Mouse (Mus musculus) intestine, embryonic 14.5 days (tissue): ENCODE results near the gene Myo1e. TPM values are rescaled to one million over a fixed set of nuclear protein-coding genes. Genes with fewer than 3 reads are reported as not detected.

Experiments used
- ATAC-seq: fragments of 200-750 bp; cut with Nextera tagmentation; replicated peaks from 2 replicates; pipeline ENCODE4 v1.8.0; 2017; ENCODE audit warnings: low read depth, moderate number of reproducible peaks, moderate TSS enrichment, moderate library complexity; ENCODE audit not compliant: low FRiP score, low TSS enrichment
- DNase-seq: peaks from one replicate; pipeline ENCODE4 v3.0.0-alpha.2; 2018; ENCODE audit warnings: low spot score
- H3K27ac ChIP-seq: fragments of 300-500 bp; sonication (generic); 2 replicates; pipeline ENCODE4 v1.5.1; 2014; ENCODE audit warnings: low read depth, mild to moderate bottlenecking, control low read depth
- H3K27me3 ChIP-seq: fragments of 300-500 bp; sonication (generic); replicated peaks from 2 replicates; pipeline ENCODE4 v1.6.1; 2014; ENCODE audit warnings: low read length, control low read depth; ENCODE audit not compliant: control insufficient read depth, insufficient read depth
- H3K36me3 ChIP-seq: fragments of 300-500 bp; sonication (generic); 2 replicates; pipeline ENCODE4 v1.6.1; 2014; ENCODE audit warnings: low read length, control low read depth; ENCODE audit not compliant: control insufficient read depth, insufficient read depth
- H3K4me1 ChIP-seq: fragments of 300-500 bp; sonication (generic); replicated peaks from 2 replicates; pipeline ENCODE4 v1.6.1; 2014; ENCODE audit warnings: low read length, control low read depth, mixed read lengths; ENCODE audit not compliant: control insufficient read depth, insufficient read depth
- H3K4me2 ChIP-seq: fragments of 300-500 bp; sonication (generic); 2 replicates; pipeline ENCODE4 v1.6.1; 2014; ENCODE audit warnings: low read length
- H3K4me3 ChIP-seq: fragments of 300-500 bp; sonication (generic); 2 replicates; pipeline ENCODE4 v1.5.1; 2014; ENCODE audit warnings: low read depth, low read length, control low read depth, mixed read lengths
- H3K9ac ChIP-seq: fragments of 300-500 bp; sonication (generic); 2 replicates; pipeline ENCODE4 v1.6.1; 2014; ENCODE audit warnings: mild to moderate bottlenecking, low read length
- H3K9me3 ChIP-seq: fragments of 300-500 bp; sonication (generic); 2 replicates; pipeline ENCODE4 v1.6.1; 2016; ENCODE audit warnings: low read length, control low read depth; ENCODE audit not compliant: control insufficient read depth
- WGBS: fragments of 180-500 bp; shearing (Covaris S2); extraction: QIAGEN DNeasy Blood & Tissue Kit; methylation state at CpG from one replicate; pipeline ENCODE4 v1.1.7; 2014; 5-methylcytosine and 5-hydroxymethylcytosine counted together
- polyA plus RNA-seq: library from polyadenylated mRNA; unstranded; fragments of >200 nt; fragmentation: Nextera tagmentation; extraction: Ambion mirVana; gene quantifications from 2 replicates; pipeline ENCODE4 v1.2.1, GENCODE M21; 2014

The Myo1e gene
- polyA plus RNA-seq, 1 experiment from 2014 or later = 17.0 TPM

DNA sequence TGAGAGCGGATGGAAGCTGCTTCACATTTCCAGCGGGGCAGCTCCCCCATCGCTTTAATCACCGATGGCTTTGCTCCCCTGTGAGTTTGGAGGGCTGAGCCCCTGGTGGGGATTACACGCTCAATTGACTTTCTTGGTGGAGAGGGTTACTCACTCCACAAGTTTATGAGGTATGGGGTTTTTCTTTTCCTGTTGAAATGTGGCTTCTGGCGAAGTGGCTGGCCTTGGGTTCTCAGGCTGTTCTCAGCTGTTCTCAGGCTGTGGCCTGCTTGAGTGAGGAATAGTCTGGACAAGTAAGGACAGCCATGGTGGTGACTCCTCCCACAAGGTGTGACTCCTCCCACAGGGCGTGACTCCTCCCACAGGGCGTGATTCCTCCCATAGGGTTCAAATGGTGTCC, 149.1 kb downstream of the Myo1e start:
- H3K4me1 ChIP-seq = no peaks in the 10 kb centered on the region
- H3K4me3 ChIP-seq = no peak overlapping the region
- no peak overlapping the region for H3K4me2 ChIP-seq
- H3K27me3 ChIP-seq = no peaks in the 10 kb centered on the region
- 68% methylated on average over 8 of the region's 8 CpGs for WGBS
- H3K36me3 ChIP-seq = peaks cover 41% of the 10 kb centered on the region; the same call in 1 of the 2 replicates
- H3K27ac ChIP-seq = no peak overlapping the region
- no peak for DNase-seq
- no peak for ATAC-seq
- no peak overlapping the region for H3K9ac ChIP-seq
- 0 out of 2 replicates have a peak, but pooled peaks cover 6% of the 10 kb centered on the region for H3K9me3 ChIP-seq

DNA sequence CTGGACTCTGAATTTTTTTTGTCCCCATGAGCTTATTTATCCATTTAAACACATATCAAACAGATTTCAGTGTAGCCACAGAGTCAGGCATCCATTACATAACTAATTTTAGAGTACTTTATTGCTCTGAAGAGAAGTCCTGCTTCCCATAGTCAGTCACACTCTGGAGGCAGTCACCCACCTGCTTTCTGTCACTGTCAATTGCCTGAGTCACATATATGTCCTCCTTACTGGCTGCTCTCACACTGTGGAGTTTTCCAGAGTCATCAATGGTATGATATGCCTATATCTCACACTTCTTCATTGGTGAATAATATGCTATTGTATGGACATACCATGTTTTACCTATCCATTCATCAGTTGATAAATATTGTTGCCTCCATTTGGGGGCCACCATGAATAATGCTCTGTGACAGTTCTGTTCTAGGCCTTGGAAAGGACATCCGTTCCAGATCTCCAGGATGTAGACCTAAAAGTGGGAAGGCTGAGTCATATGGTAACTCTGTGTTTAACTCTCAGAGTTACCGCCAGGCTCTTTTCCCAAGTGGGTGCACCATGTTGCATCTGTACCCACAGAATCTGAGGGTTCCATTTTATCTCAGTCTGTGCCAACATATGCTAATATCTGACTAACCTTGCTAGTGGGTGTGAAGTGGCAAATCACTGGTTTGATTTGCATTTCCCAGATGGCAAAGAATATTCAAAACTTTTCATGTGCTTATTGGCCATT, 152.4 kb downstream of the Myo1e start:
- no peak overlapping the region for H3K4me2 ChIP-seq
- no peaks in the 10 kb centered on the region for H3K4me1 ChIP-seq
- peaks cover 35% of the 10 kb centered on the region for H3K36me3 ChIP-seq
- no peak overlapping the region for H3K4me3 ChIP-seq
- 99% methylated on average over 2 of the region's 2 CpGs for WGBS
- DNase-seq (no peak), ATAC-seq (no peak)
- no peak overlapping the region for H3K9ac ChIP-seq
- no peaks in the 10 kb centered on the region for H3K27me3 ChIP-seq
- 0 out of 2 replicates have a peak, but pooled peaks cover 6% of the 10 kb centered on the region for H3K9me3 ChIP-seq
- H3K27ac ChIP-seq = no peak overlapping the region

DNA sequence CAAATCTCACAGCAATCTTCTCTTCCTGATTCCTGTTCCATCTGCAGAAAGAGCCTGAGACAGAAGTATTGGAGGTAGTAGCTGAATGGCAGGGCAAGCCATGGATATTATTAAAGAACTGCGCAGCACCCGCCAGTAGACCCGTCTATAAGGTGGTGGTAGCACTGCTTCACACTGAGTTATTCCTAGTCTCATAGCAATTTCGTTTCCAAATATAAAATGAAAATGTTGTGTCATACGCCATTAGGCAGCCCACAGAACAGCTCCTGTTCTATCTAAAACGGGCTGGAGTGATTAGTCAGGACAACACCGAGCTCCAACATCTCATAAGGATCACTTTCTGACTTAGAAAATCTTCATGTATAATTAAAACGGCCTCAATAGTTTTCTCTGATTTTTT, 157.6 kb downstream of the Myo1e start:
- Histone ChIP-seq H3K4me3 (no peak overlapping the region), H3K9ac (no peak overlapping the region), H3K4me2 (no peak overlapping the region), H3K27ac (no peak overlapping the region), H3K27me3 (no peaks in the 10 kb centered on the region), H3K36me3 (peaks cover 41% of the 10 kb centered on the region), H3K4me1 (no peaks in the 10 kb centered on the region), H3K9me3 (0 out of 2 replicates have a peak, but pooled peaks cover 3% of the 10 kb centered on the region)
- ATAC-seq (no peak), DNase-seq (no peak)
- 94% methylated on average over 8 of the region's 8 CpGs for WGBS

DNA sequence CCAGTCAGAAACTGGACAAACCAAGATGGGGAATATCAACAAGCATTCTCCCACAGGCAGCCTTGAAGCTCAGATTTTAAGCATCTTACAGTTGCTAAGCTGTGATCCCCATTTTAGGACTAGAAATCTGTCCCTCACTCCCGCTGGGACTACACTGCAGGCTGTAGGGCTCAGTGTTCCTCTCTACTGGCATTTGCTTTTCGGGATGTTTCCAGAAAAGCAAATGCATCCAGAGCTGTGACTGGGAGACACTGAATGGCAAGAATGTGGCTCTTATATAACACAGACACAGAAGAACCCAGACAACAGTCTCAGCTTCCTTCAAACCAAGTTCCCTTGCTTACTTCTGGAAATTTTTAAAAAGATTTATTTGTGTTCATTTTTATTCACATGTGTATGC, 158.8 kb downstream of the Myo1e start:
- Histone ChIP-seq H3K9me3 (0 out of 2 replicates have a peak, but pooled peaks cover 3% of the 10 kb centered on the region), H3K4me2 (no peak overlapping the region), H3K27ac (no peak overlapping the region), H3K36me3 (peaks cover 43% of the 10 kb centered on the region), H3K4me1 (no peaks in the 10 kb centered on the region), H3K27me3 (no peaks in the 10 kb centered on the region), H3K9ac (no peak overlapping the region), H3K4me3 (no peak overlapping the region)
- ATAC-seq = no peak
- 75% methylated on average over 2 of the region's 2 CpGs for WGBS
- DNase-seq = no peak

DNA sequence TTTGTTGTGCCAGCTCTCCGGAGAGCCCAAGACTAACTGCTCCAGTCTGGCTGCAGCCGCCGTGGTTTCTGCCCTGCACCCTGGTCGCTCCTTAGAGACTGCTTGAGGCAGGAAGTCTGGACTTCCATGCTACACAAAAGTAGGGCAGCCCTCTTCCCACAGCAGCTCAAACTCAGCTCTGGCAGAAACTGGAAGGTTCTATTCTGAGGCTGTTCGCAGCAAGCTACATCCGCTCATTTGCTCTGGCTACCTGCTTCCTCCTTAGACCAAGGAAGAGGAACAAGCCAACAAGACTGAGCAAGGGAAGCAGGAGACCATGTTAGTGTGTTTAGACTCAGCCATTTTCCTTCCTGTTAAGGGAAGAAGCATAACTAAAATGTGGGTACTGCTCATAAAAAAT, 159.7 kb downstream of the Myo1e start:
- Histone ChIP-seq H3K4me3 (no peak overlapping the region), H3K9me3 (0 out of 2 replicates have a peak, but pooled peaks cover 3% of the 10 kb centered on the region), H3K27me3 (no peaks in the 10 kb centered on the region), H3K9ac (no peak overlapping the region), H3K36me3 (peaks cover 48% of the 10 kb centered on the region), H3K4me2 (no peak overlapping the region), H3K4me1 (no peaks in the 10 kb centered on the region), H3K27ac (no peak overlapping the region)
- ATAC-seq = no peak
- 84% methylated on average over 6 of the region's 6 CpGs for WGBS
- no peak for DNase-seq

DNA sequence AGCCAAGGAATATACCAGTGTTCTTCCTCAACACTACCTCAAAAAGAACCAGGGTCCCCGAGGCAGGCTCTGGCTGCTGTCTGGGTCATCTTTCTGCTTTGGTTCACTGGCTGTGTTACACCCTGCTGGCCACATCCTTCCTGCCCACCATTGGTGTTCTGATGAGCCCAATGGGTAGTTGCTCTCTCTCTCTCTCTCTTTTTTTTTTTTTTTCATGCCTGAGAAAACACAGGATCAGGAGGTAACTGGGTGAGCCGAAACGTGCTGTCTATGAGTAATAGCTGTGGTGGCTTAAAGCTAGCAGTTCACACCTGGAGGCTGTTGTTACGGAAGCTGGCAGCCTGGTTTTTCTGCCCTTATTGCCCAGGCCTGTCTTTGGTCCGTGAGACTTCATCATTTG, 164.5 kb downstream of the Myo1e start:
- ATAC-seq (no peak), DNase-seq (no peak)
- Histone ChIP-seq H3K9me3 (0 out of 2 replicates have a peak, but pooled peaks cover 3% of the 10 kb centered on the region), H3K4me1 (no peaks in the 10 kb centered on the region), H3K4me2 (no peak overlapping the region), H3K27ac (no peak overlapping the region), H3K27me3 (no peaks in the 10 kb centered on the region), H3K36me3 (peaks cover 38% of the 10 kb centered on the region; the same call in 1 of the 2 replicates), H3K4me3 (no peak overlapping the region), H3K9ac (no peak overlapping the region)
- 80% methylated on average over 5 of the region's 5 CpGs for WGBS

DNA sequence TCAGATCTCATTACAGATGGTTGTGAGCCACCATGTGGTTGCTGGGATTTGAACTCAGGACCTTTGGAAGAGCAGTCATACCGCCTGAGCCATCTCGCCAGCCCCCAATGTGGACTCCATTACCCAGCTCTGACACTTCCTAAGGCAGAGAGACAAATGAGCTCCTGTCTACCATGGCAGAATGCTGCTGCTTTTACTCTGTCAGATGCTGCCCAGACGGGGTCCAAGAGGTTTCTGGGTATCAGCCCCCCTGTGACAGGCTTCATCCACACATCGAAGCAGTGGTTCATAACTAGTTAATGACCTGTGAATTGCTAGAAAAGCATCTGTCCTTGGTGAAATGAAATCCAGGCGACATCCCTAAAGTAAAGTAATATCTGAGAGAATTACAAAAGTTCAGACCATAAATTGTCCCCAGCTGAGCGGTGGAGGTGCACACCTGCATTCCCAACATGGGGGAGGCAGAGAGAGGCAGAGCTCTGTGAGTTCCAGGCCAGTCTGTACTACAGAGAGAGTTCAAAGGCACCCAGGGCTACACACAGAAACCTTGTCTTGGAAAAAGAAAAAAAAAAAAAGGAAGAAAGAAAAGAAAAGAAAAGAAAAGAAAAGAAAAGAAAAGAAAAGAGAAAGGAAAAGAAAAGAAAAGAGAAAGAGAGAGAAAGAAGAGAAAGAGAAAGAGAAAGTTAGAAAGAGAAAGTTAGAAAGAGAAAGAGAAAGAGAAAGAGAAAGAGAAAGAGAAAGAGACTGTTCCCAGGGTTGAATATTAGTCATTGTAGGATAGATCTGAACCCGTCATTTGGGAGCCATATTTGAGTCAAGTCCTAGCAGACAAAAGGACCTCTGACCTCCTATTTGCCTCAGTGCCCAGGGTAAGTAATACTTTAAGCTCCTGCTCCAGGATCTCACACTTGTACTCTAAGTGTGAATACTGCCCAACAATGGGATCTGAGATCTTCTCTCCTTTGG, 172.6 kb downstream of the Myo1e start:
- DNase-seq = no peak
- 83% methylated on average over 7 of the region's 7 CpGs for WGBS

DNA sequence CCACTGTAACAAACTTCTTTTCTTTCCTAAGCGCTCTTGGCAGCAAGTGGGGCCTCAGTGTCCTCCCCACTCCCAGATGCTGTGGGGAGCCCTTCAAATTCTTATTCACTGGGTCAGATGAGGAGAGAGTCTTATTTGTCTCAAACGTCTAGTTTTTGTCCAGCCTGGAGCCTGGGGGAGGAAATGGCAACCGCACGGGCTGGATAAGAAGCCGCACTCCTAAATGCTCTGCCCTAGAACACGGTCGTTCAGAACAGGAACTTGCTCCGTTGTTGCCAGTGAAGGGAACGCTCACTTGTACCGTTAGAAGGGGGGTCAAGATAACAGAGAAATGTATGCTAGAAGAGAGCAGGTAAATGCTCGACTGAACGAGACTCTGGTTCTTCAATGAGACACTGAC, 174.9 kb downstream of the Myo1e start:
- Histone ChIP-seq H3K27ac (no peak overlapping the region), H3K9me3 (no peaks in the 10 kb centered on the region), H3K4me1 (no peaks in the 10 kb centered on the region), H3K9ac (no peak overlapping the region), H3K36me3 (peaks cover 36% of the 10 kb centered on the region), H3K4me3 (no peak overlapping the region), H3K4me2 (no peak overlapping the region), H3K27me3 (no peaks in the 10 kb centered on the region)
- WGBS = 83% methylated on average over 12 of the region's 12 CpGs
- no peak for DNase-seq
- no peak for ATAC-seq

More for the DNA sequence above, 172.6 kb downstream of the Myo1e start:
- H3K4me3 ChIP-seq = no peak overlapping the region
- peaks cover 39% of the 10 kb centered on the region for H3K36me3 ChIP-seq
- ATAC-seq = no peak
- no peak overlapping the region for H3K4me2 ChIP-seq
- H3K9ac ChIP-seq = no peak overlapping the region
- no peaks in the 10 kb centered on the region for H3K4me1 ChIP-seq
- no peaks in the 10 kb centered on the region for H3K9me3 ChIP-seq
- H3K27ac ChIP-seq = no peak overlapping the region
- no peaks in the 10 kb centered on the region for H3K27me3 ChIP-seq
